Mouse (Mus musculus) liver, postnatal 0 days (tissue): Measurements from ENCODE around the gene Rgs14. TPM values are rescaled to one million over a fixed set of nuclear protein-coding genes. Genes with fewer than 3 reads are reported as not detected.

Experiments
- ATAC-seq: fragments of 200-750 bp; cut with Nextera tagmentation; 2 replicates; pipeline ENCODE4 v1.8.0; 2017; ENCODE audit warnings: mild to moderate bottlenecking, moderate library complexity
- DNase-seq: peaks from one replicate; pipeline ENCODE4 v3.0.0-alpha.2; 2016
- H3K27ac ChIP-seq: fragments of 300-500 bp; sonication (generic); 2 replicates; pipeline ENCODE4 v1.5.1; 2014; ENCODE audit warnings: antibody characterized with exemption, moderate library complexity, mild to moderate bottlenecking, low read depth
- H3K27me3 ChIP-seq: fragments of 300-500 bp; sonication (generic); 2 replicates; pipeline ENCODE4 v1.6.1; 2014; ENCODE audit warnings: low read length, control low read depth, mixed read lengths; ENCODE audit not compliant: insufficient read depth
- H3K36me3 ChIP-seq: fragments of 300-500 bp; sonication (generic); replicated peaks from 2 replicates; pipeline ENCODE4 v1.6.1; 2014; ENCODE audit warnings: mild to moderate bottlenecking, control low read depth, low read length, moderate library complexity, mixed read lengths; ENCODE audit not compliant: insufficient read depth
- H3K4me1 ChIP-seq: fragments of 300-500 bp; sonication (generic); 2 replicates; pipeline ENCODE4 v1.6.1; 2014; ENCODE audit warnings: antibody characterized with exemption, mild to moderate bottlenecking, control low read depth; ENCODE audit not compliant: insufficient read depth
- H3K4me2 ChIP-seq: fragments of 300-500 bp; sonication (generic); 2 replicates; pipeline ENCODE4 v1.6.1; 2014; ENCODE audit warnings: low read depth, mild to moderate bottlenecking, low read length, moderate library complexity, mixed read lengths
- H3K4me3 ChIP-seq: fragments of 300-500 bp; sonication (generic); 2 replicates; pipeline ENCODE4 v1.5.1; 2014; ENCODE audit warnings: low read depth, low read length
- H3K9ac ChIP-seq: fragments of 300-500 bp; sonication (generic); replicated peaks from 2 replicates; pipeline ENCODE4 v1.6.1; 2014; ENCODE audit warnings: mild to moderate bottlenecking, moderate library complexity
- H3K9me3 ChIP-seq: fragments of 300-500 bp; sonication (generic); 2 replicates; pipeline ENCODE4 v1.6.1; 2016; ENCODE audit warnings: mild to moderate bottlenecking, control low read depth, low read length, mixed read lengths
- CTCF ChIP-seq: sonication (generic); IDR thresholded peaks from 2 replicates; pipeline ENCODE4 v1.5.1; 2016; ENCODE audit warnings: antibody characterized with exemption, low read depth
- EP300 ChIP-seq: IDR thresholded peaks from 2 replicates; pipeline ENCODE4 v1.6.1; 2016; ENCODE audit warnings: antibody characterized with exemption, low read depth, mild to moderate bottlenecking
- WGBS: fragments of 180-500 bp; shearing (Covaris S2); extraction: QIAGEN DNeasy Blood & Tissue Kit; methylation state at CpG from one replicate; pipeline ENCODE4 v1.1.7; 2014; ENCODE audit not compliant: insufficient replicate concordance; 5-methylcytosine and 5-hydroxymethylcytosine counted together
- polyA plus RNA-seq: library from polyadenylated mRNA; unstranded; fragments of >200 nt; fragmentation: Nextera tagmentation; extraction: Ambion mirVana; gene quantifications from 2 replicates; pipeline ENCODE4 v1.2.1, GENCODE M21; 2015

The Rgs14 gene
- polyA plus RNA-seq, 1 experiment from 2014 or later, result 3.1 TPM

- Histone ChIP-seq H3K27me3 (no peaks in the 10 kb centered on the region), H3K4me2 (no peak overlapping the region), H3K27ac (no peak overlapping the region), H3K9ac (no peak overlapping the region), H3K4me3 (no peak overlapping the region), H3K4me1 (peaks cover 41% of the 10 kb centered on the region), H3K36me3 (no peaks in the 10 kb centered on the region), H3K9me3 (no peaks in the 10 kb centered on the region)
- ATAC-seq (no peak), DNase-seq (no peak)
- TF ChIP-seq EP300 (no peak), CTCF (peak; percentile 49)
- WGBS, result 73% methylated on average over 7 of the region's 7 CpGs
These were observed 1.1 kb upstream of the Rgs14 start for GRCm38 (mm10) chr13:55368401-55368800.

- ATAC-seq, result peak; percentile 22; the same call in 1 of the 2 replicates
- peak overlapping the region; percentile 86 for H3K4me2 ChIP-seq
- DNase-seq, result no peak
- no peaks in the 10 kb centered on the region for H3K36me3 ChIP-seq
- TF ChIP-seq CTCF (no peak), EP300 (no peak)
- H3K4me1 ChIP-seq, result peaks cover 48% of the 10 kb centered on the region
- H3K27me3 ChIP-seq, result no peaks in the 10 kb centered on the region
- 30% methylated on average over 3 of the region's 3 CpGs for WGBS
- peak overlapping the region; percentile 78 for H3K27ac ChIP-seq
- peak overlapping the region; percentile 56 for H3K4me3 ChIP-seq
- H3K9ac ChIP-seq, result peak overlapping the region; percentile 68
- H3K9me3 ChIP-seq, result no peaks in the 10 kb centered on the region
These were observed 702 bp downstream of the Rgs14 start for GRCm38 (mm10) chr13:55370234-55370633.

- no peak overlapping the region for H3K9ac ChIP-seq
- no peaks in the 10 kb centered on the region for H3K27me3 ChIP-seq
- WGBS, result 70% methylated on average over 8 of the region's 8 CpGs
- no peak for ATAC-seq
- H3K4me2 ChIP-seq, result peak overlapping the region; percentile 86
- no peak for DNase-seq
- no peaks in the 10 kb centered on the region for H3K9me3 ChIP-seq
- H3K4me3 ChIP-seq, result no peak overlapping the region
- TF ChIP-seq CTCF (no peak), EP300 (no peak)
- peaks cover 54% of the 10 kb centered on the region for H3K4me1 ChIP-seq
- no peaks in the 10 kb centered on the region for H3K36me3 ChIP-seq
- H3K27ac ChIP-seq, result no peak overlapping the region
These were observed 1.6 kb downstream of the Rgs14 start for GRCm38 (mm10) chr13:55371007-55371681.

DNA sequence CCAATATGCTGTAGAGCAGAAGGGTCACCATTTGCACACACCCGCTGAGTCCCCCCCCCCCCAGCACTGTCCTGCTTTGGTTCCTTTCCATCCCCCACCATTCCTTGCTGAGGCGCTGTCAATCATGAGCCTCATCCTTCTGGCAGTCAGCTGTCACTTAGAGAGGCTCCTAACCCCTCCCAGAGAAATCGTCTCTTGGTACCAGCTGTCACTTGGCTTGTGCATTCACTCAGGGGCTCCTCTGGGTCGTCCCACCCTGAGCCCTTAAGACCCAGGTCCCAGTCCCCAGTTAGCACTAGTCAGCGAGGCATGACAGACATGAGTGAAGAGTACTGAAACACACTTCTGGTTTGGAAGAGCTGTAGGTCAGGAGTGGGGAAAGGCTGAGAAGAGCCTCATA, 2.2 kb downstream of the Rgs14 start:
- peaks cover 54% of the 10 kb centered on the region for H3K4me1 ChIP-seq
- DNase-seq (no peak), ATAC-seq (no peak)
- H3K9ac ChIP-seq, result no peak overlapping the region
- no peaks in the 10 kb centered on the region for H3K9me3 ChIP-seq
- TF ChIP-seq CTCF (no peak), EP300 (no peak)
- H3K4me3 ChIP-seq, result no peak overlapping the region
- peak overlapping the region; percentile 86 for H3K4me2 ChIP-seq
- H3K27ac ChIP-seq, result no peak overlapping the region
- WGBS, result 60% methylated on average over 5 of the region's 5 CpGs
- no peaks in the 10 kb centered on the region for H3K27me3 ChIP-seq
- no peaks in the 10 kb centered on the region for H3K36me3 ChIP-seq

DNA sequence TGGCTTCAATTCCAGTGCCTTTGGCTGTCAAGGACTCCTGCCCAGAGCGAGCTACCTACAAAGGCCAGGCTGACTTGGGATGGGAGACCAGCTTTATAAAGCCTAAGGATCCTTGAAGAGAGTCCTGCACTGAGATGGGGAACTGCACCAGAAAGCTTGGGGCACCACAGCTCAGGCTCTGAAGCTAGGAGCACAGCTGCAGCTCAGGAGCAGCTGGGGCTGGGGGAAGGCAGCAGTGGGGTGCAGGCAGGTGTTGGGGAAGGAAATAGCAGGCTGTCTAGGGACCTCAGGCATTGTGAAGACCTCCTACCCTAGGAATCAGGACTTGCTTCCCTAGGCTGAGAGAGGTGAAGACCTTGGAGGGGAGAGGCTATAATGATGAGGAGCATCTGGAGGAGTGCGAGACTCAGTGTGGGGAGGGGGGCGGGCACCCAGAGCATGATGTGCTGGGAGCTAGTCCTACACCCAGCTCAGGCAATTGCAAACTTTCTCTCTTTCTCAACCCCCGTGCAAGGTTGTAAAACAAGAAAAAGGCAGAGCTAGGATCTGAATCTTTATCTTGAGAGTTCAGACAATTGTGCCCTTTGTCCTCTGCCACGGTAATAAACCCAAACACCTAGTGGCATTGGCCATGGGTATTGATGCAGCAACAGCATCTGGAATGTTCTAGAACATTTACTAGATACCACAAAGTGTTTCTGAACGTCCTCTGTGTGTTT, 4.8 kb downstream of the Rgs14 start:
- DNase-seq (no peak), ATAC-seq (no peak)
- Histone ChIP-seq H3K36me3 (no peaks in the 10 kb centered on the region), H3K27ac (no peak overlapping the region), H3K4me1 (peaks cover 44% of the 10 kb centered on the region), H3K4me2 (no peak overlapping the region), H3K9ac (no peak overlapping the region), H3K4me3 (no peak overlapping the region), H3K9me3 (no peaks in the 10 kb centered on the region), H3K27me3 (no peaks in the 10 kb centered on the region)
- TF ChIP-seq EP300 (no peak), CTCF (no peak)
- 71% methylated on average over 6 of the region's 6 CpGs for whole genome bisulfite sequencing

DNA sequence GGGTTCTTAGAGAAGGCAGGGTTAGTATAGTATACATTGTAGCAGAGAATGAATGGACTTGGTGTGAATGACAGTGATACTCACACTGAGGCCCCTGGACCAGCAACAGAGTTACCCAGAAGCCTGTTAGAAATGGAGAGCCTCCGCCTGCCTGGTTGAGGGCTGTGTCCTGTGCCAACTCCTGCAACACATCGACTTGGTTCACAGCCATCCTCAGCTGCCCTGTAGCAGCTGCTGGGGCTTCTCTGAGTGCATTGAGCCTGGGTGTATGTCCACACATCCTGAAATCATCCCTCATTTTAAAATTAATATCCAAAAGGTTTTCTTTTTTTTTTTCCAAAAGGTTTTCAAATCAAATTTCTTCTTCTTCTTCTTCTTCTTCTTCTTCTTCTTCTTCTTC, 6.3 kb downstream of the Rgs14 start:
- Histone ChIP-seq H3K4me1 (peaks cover 30% of the 10 kb centered on the region), H3K4me3 (no peak overlapping the region), H3K9ac (no peak overlapping the region), H3K4me2 (no peak overlapping the region), H3K36me3 (no peaks in the 10 kb centered on the region; the same call in 1 of the 2 replicates), H3K27ac (no peak overlapping the region), H3K27me3 (no peaks in the 10 kb centered on the region), H3K9me3 (no peaks in the 10 kb centered on the region)
- TF ChIP-seq CTCF (no peak), EP300 (no peak)
- ATAC-seq, result no peak
- WGBS, result 60% methylated on average over 2 of the region's 2 CpGs
- DNase-seq, result no peak
